Mouse (Mus musculus): ENCODE data around the gene Cachd1.

Cachd1 gene

DNA sequence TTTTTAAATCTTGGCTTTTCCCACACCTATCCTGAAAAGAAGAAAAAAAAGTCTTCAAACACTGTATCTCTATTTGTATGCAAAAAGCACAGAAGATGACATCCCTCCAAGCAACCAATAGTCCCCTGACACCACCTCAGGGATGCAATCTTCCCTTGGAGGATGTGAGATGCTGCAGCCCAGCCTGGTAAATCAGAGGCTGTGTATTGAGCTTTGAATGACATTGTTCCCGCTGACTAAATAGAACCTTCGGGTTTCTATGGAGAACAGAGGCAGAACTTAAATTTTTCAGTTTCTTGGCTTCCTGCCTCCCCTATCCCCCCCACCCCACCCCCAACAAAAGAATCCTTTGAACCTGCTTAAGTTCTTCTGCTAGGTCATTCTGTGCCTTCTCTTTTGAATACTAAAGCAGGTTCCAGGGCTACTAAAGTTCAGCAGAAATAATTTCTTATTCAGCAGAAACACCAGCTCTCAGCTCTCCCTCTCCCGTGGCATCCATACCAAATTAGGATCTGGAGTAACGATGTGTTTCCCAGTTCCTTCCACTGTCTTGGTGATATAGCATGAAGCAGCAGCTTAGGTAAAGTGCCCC lies 219.7 kb downstream of the Cachd1 start:
- DNase-seq, result no peak

DNA sequence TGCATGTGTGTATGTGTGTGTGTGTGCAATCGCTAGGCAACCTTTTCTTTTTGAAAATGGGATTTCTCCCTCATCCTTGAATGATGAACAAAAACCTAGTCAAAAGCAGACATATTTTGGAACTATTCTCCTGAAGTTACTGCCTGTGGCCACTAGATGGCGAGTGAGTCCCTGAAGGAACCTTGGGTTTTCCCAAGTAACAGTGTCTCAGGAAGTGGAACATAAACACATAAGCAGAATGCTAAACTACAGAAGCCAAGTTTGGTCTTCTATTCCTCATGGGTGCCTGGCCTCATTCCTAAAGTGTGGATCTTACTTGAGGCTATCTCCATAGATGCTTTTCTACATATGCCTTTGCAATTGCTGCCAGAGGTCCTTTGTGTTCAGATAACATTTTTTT lies 221.7 kb downstream of the Cachd1 start:
- peak; percentile 70 for DNase-seq

DNA sequence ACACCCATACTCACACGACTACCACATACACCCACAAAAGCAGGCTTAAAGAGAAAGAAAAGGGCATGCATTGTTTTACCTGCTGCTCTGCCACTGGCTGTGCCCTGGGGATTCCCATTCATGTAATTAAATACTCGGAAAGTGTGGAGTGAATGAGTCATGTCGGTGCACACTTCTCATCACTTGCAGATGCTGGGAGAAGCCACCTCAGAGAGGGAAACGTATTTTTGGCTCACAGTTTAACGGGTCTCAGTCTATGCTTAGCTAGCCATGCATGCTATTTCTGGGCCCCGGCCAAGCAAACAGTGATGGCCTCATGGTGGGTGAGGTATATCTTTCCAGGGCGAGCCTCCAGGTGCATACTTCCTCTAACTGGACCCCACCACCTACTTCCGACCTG lies 222.4 kb downstream of the Cachd1 start:
- DNase-seq, result no peak

GRCm38 (mm10) chr4:101000622-101001021 lies 224.1 kb downstream of the Cachd1 start:
- no peak for DNase-seq

DNA sequence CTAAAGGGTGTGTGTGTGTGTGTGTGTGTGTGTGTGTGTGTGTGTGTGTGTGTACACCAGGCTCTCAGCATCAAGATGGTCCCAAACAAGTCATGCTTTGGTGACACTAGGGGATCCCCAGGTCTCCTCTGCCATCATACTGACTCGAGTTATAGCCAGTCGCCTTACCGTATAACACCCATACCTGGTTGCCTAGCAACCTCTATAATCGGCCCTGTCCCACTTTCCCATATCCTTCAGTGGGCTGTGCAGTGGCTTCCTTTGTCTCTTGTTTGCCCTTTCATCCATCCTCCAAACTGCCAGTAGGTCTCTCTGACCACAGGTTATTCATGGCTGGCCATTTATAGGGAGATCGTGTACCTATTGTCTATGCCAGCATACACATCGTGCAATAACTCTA lies 224.6 kb downstream of the Cachd1 start:
- DNase-seq, result no peak

GRCm38 (mm10) chr4:101002961-101003360 lies 226.5 kb downstream of the Cachd1 start:
- DNase-seq, result no peak

DNA sequence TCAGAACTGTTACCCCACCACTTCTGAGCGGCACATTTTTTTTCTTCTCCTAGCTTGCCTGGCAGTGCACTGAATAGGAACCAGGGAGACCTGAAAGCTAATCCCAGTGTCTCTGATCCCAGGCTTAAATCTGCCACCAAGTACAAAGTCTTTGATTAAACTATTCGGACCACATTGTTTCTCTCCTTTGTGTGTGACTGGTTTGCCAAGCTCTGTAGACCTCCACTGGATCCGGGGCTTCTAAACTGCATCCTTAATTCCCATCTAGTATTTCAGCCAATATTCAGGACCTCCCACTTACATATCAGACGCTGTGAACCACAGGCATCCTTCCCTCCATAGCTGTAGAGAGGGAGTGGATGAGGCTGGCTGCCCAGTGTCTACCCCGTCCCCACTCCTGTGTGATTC lies 231.9 kb downstream of the Cachd1 start:
- no peak for DNase-seq

DNA sequence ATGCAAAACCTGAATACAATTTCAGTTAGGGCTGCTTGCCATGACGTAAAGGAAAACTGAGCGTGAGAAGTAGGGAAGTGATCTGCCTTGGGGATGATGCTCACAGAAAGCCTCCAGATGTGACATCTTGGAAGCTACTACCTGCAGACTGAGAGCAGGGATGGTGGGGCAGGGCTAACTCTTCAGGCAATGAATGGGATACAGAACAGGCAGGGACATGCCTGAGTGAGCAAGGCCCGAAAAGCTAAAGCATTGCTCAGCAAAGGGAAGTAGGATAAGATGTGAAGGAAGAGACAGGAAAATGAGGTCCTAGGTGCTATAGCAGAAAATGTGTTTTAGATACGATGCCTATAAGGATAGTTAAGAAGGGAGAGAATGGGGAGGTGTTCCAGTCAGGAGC lies 232.6 kb downstream of the Cachd1 start:
- no peak for DNase-seq

- DNase-seq, result no peak
Measured at GRCm38 (mm10) chr4:101017806-101018205, 241.3 kb downstream of the Cachd1 start.

DNA sequence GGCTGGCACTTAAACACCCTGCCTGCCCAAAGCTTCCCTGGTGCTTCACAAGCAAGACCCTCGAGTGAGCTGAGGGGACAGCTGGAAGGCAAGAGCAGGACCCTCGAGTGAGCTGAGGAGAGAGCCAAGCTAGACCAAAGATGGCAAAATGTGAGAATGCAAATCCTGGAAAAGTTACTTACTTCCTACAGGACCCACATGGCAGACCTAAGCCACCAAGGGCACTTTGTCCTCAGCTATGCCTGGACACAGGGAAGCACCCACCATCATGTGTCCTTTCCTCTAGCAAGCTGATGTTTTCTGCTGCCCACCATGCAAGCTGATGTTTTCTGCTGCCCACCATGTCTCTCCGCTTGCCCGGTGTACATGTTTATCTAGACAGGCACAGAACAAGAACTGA lies 244.1 kb downstream of the Cachd1 start, which contains the start of gene Gm10577:
Gene Gm10577, minus strand, starts transcription at position 101 of the 400 bp plus-strand sequence.
- DNase-seq, result no peak

- DNase-seq, result no peak
Measured at GRCm38 (mm10) chr4:101026566-101026965, 250.1 kb downstream of the Cachd1 start.

- DNase-seq, result peak; percentile 6
Measured at GRCm38 (mm10) chr4:101026995-101027394, 250.5 kb downstream of the Cachd1 start.

DNA sequence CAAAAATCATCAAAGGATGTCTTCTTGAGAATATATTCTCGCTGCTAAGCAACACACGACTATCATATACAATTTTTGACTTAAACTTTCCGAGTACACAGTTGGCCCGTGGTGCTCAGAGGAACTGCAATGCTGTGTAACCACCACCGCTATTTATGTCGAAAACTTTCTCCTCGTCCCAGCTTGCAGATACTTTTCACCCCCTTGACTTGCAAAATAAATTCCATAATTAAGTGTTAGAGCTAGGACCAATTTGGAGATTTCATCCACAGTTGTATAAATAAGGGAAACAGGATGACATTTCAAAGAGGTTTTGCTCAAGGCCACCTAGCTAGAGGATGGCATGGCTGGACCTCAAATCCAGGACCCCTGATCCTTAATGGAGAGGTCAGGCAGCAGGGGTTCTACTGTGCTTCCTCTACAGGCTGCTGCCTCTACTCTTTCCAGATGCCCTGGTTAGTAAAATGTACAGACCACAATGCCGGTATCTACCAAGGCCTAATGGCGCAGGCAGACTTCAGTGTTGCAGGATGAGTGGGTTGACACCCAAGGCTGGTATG lies 251.5 kb downstream of the Cachd1 start:
- DNase-seq, result peak; percentile 7

DNA sequence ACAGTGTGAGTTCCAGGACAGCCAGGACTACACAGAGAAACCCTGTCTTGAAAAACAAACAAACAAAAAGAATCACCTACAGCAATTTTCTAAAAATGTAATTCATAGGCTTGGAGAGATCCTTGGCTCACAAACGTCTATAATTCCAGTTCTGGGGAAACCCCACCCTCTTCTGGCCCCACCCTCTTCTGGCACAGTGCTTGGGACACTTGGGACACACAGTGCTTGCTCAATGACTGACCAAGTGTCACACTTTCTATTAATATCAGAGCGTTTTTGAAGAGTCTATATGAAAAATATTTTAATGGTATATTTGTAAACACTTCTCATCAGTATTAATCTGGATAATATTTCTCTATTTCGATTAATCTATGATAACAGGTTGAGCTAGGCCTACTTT lies 256.6 kb downstream of the Cachd1 start:
- no peak for DNase-seq

- no peak for DNase-seq
Measured at GRCm38 (mm10) chr4:101035131-101035530, 258.7 kb downstream of the Cachd1 start.

GRCm38 (mm10) chr4:101037156-101037555 lies 260.7 kb downstream of the Cachd1 start:
- DNase-seq, result no peak

GRCm38 (mm10) chr4:101043691-101044090 lies 267.2 kb downstream of the Cachd1 start:
- DNase-seq, result peak; percentile 68

- no peak for DNase-seq
Measured at GRCm38 (mm10) chr4:101044149-101044548, 267.7 kb downstream of the Cachd1 start.

GRCm38 (mm10) chr4:101046576-101046975 lies 270.1 kb downstream of the Cachd1 start:
- peak; percentile 47 for DNase-seq

- peak; percentile 65 for DNase-seq
Measured at GRCm38 (mm10) chr4:101062146-101062545, 285.7 kb downstream of the Cachd1 start.

DNA sequence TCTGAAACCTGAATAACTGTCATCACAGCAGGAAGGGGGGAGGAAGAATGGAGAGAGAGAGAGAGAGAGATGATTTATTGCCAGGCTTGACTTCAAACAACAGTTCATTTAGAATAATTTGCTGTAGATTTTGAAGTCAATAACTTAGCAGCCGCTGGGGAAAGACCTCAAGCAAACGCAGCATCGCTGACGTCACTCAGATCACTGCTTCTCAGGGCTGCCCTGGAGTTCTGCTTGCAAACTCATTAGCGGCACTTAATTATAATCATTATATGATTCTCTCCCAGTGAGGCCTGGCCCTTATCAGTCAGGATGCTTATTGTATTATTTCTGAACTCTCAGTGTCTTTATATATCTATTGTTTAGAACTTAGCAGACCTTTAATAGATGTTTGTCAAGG lies 289.9 kb downstream of the Cachd1 start:
- DNase-seq, result no peak

DNA sequence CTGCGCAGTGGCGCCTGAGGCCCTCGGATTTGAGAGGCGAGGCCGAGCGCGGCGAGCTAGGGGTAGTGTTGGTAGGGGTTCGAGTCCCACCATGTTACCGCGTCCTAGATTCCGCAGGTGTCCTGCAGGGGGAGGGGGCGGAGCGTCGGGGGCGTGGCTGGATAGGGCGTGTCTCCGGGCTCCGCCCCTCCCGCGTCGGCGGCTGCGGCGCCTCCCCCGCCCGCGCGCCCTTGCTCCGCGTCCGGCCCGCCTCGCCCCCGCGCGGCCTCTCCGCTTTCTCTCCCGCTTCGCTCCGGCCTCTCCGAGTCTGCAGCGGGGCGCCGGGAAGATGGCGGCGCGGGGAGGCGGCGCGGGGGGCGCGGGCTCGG lies 292.3 kb downstream of the Cachd1 start, which contains the start of gene Raver2:
Gene Raver2, plus strand, starts transcription at position 198 of the 368 bp plus-strand sequence.
- DNase-seq, result peak; percentile 59

DNA sequence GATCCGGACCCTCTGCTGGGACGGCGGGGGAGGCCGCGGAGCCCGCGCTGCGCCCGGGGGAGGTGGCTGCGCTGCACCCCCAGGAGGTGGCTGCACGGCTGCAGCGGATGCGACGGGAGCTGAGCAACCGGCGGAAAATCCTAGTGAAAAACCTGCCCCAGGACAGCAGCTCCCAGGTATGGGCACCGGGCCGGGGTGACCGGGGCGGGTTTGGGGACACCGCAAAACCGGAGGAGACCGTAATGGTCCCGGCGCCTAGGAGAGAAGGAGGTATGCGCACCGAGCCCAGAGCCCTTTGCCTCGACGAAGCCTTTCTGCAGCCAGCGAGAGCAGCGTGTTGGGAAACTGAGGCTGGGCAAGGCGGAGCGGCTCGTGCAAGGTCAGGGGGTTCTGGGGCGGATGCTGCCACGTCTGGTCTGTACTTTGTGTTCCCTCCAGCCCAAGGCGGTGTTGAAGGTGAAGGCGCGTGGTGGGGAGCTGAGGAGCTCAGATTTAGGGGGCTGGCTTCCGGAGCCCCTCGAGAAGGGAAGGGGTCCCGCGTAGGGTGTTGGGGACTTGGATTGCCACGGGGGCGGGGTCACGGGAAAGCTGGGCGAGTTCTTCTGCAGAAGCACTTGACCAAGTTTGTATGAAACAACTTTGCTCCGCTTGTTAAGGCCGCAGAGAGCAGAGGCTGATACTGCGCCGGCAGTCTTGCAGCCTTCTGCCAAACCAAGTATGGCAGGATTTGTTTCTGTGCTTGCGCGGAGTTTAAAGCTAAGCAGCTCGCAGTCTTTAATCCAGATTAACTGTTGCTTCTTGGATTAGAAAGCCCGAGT lies 292.9 kb downstream of the Cachd1 start:
- DNase-seq, result peak; percentile 42

GRCm38 (mm10) chr4:101071570-101071969 lies 295.1 kb downstream of the Cachd1 start:
- no peak for DNase-seq

Measured in lung, postnatal 36 days (tissue).